ENCODE assay signal across 8 mouse cellular contexts in the genomic region with DNA sequence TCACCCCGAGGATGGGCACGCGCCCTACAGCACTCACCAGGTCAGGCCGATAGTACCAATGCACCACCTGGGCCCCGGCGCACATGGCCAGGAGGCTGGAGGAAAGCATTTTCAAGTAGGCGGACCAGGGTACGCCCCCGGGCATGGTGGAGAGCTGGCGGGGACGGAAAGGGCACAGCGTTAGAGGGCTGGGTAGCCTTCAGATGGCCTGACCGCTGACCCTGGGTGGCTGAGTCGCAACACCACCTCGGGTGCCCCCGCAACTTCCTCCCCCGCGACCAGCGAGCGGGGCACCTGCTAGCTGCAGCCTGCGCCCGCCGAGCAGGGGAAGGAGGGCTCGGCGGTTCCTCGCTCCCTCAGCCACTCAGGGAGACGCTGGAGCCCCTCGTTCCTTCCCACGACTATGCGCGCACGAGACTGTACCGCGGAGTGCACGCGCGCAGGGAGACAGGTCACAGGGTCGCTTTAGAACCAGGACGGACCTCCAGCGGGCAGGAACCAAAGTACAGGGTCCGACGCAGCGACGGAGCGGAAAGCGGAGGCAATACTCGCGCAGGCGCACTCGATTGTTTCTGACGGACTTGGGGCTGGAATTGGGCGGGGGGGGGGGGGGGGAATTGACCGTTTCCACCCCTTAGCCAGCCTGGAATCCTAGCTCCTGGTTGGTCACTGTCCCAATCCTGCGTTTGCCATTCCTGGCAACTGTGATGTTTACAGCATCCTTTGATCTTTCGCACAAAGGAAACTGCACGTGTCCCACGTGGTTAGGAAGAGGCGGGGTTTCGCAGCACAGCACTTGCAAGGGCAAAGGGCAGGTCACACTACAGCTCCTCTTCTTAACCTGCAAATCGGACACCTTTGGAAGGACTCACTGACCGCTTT. TPM values are rescaled to one million over a fixed set of nuclear protein-coding genes. Genes with fewer than 3 reads are reported as not detected.
DNase-seq lines count a peak whose midpoint lies in the region; ATAC-seq and TF ChIP-seq lines count a peak whose summit lies in the region.

Gene 1190007I07Rik (minus strand): TSS at position 558 of the 882 bp plus-strand sequence.

- H3K27me3 ChIP-seq in embryonic facial prominence, embryonic 14.5 days (replicated peaks; ENCODE audit: control insufficient read depth, insufficient read depth, low read length), result no peaks in the 10 kb centered on the region
- no peaks in the 10 kb centered on the region for H3K27me3 ChIP-seq in heart, adult 2 months (ENCODE audit: control insufficient read depth, insufficient read depth, low read length)
- no peaks in the 10 kb centered on the region for H3K27me3 ChIP-seq in limb, embryonic 13.5 days
- no peaks in the 10 kb centered on the region for H3K27me3 ChIP-seq in midbrain, embryonic 16.5 days (ENCODE audit: control insufficient read depth, insufficient read depth, low read depth, low read length)

- no peaks in the 10 kb centered on the region for H3K36me3 ChIP-seq in embryonic facial prominence, embryonic 14.5 days (ENCODE audit: control insufficient read depth, insufficient read depth, low read length)
- no peaks in the 10 kb centered on the region for H3K36me3 ChIP-seq in heart, adult 2 months (ENCODE audit: control insufficient read depth, insufficient read depth, low read length)
- H3K36me3 ChIP-seq in limb, embryonic 13.5 days, result peaks cover 12% of the 10 kb centered on the region
- H3K36me3 ChIP-seq in midbrain, embryonic 16.5 days (ENCODE audit: control insufficient read depth, insufficient read depth, low read length), result no peaks in the 10 kb centered on the region

- DNase-seq in 3T3-L1 (ENCODE audit: low read depth, low spot score), result peak; percentile 84
- peak; percentile 69 to 78 for DNase-seq in adrenal gland, postnatal 4 days (ENCODE audit: low spot score in 2 of 2)
- peak; percentile 95 for DNase-seq in embryonic facial prominence, embryonic 14.5 days (ENCODE audit: low spot score)
- peak; percentile 89 to 90 for DNase-seq in heart, adult 2 months
- DNase-seq in kidney, adult 8-10 months, result peak; percentile 95
- peak; percentile 76 to 90 for DNase-seq in spleen, postnatal 10 days (ENCODE audit: low spot score in 2 of 2)

- TF ChIP-seq POLR2A in heart, adult 2 months (IDR thresholded peaks at IDR 0.05; ENCODE audit: insufficient read depth, low read depth, low read length), result peak; percentile 83

- no peaks in the 10 kb centered on the region for H3K9me3 ChIP-seq in embryonic facial prominence, embryonic 14.5 days (ENCODE audit: control insufficient read depth, low read length)
- H3K9me3 ChIP-seq in limb, embryonic 13.5 days, result no peaks in the 10 kb centered on the region
- no peaks in the 10 kb centered on the region for H3K9me3 ChIP-seq in midbrain, embryonic 16.5 days (replicated peaks; ENCODE audit: control insufficient read depth, low read length, poor library complexity, severe bottlenecking)

- H3K4me1 ChIP-seq in embryonic facial prominence, embryonic 14.5 days (ENCODE audit: control insufficient read depth, insufficient read depth, low read length), result peaks cover 6% of the 10 kb centered on the region
- H3K4me1 ChIP-seq in heart, adult 2 months (ENCODE audit: control insufficient read depth, insufficient read depth, low read length), result no peaks in the 10 kb centered on the region
- H3K4me1 ChIP-seq in limb, embryonic 13.5 days, result peaks cover 4% of the 10 kb centered on the region
- H3K4me1 ChIP-seq in midbrain, embryonic 16.5 days (ENCODE audit: control insufficient read depth, insufficient read depth, low read length), result peaks cover 9% of the 10 kb centered on the region; the same call in 1 of the 2 replicates

- peak within 1 kb of the TSS; percentile 77 for H3K9ac ChIP-seq in embryonic facial prominence, embryonic 14.5 days (ENCODE audit: low read depth, low read length)
- H3K9ac ChIP-seq in heart, adult 2 months (ENCODE audit: low read depth, low read length), result peak within 1 kb of the TSS; percentile 86
- peak within 1 kb of the TSS; percentile 81 for H3K9ac ChIP-seq in limb, embryonic 13.5 days
- H3K9ac ChIP-seq in midbrain, embryonic 16.5 days (ENCODE audit: low read depth, low read length), result peak within 1 kb of the TSS; percentile 84

- whole genome bisulfite sequencing in embryonic facial prominence, embryonic 14.5 days, result under 1% methylated on average over 36 of the region's 61 CpGs
- WGBS in heart, adult 2 months, result under 1% methylated on average over 59 of the region's 61 CpGs
- under 1% methylated on average over 58 of the region's 61 CpGs for WGBS in limb, embryonic 13.5 days
- under 1% methylated on average over 55 of the region's 61 CpGs for WGBS in midbrain, embryonic 16.5 days

- intact Hi-C loops in heart, adult 2 months (cut with DNase I), result no loop called here

- 0 out of 2 replicates have a peak, but pooled peaks have one; percentile 18 for TF ChIP-seq CTCF in heart, adult 2 months (IDR thresholded peaks at IDR 0.05)

- H3K27ac ChIP-seq in embryonic facial prominence, embryonic 14.5 days (replicated peaks; ENCODE audit: low read depth, low read length), result peak within 1 kb of the TSS; percentile 81
- peak within 1 kb of the TSS; percentile 89 for H3K27ac ChIP-seq in heart, adult 2 months
- H3K27ac ChIP-seq in limb, embryonic 13.5 days, result peak within 1 kb of the TSS; percentile 78
- H3K27ac ChIP-seq in midbrain, embryonic 16.5 days (ENCODE audit: low read length), result peak within 1 kb of the TSS; percentile 90

- no peaks in the 10 kb centered on the region for H3K79me2 ChIP-seq in heart, adult 2 months (replicated peaks; ENCODE audit: control insufficient read depth, insufficient read depth, low read length)

- peak; percentile 86 for TF ChIP-seq EP300 in heart, adult 2 months (IDR thresholded peaks at IDR 0.05; ENCODE audit: insufficient read depth, low read depth, low read length)

- peak within 1 kb of the TSS; percentile 67 for H3K4me2 ChIP-seq in embryonic facial prominence, embryonic 14.5 days (ENCODE audit: low read depth, low read length)
- peak within 1 kb of the TSS; percentile 71 for H3K4me2 ChIP-seq in limb, embryonic 13.5 days (replicated peaks)
- H3K4me2 ChIP-seq in midbrain, embryonic 16.5 days (ENCODE audit: low read length), result peak within 1 kb of the TSS; percentile 72

- ATAC-seq in embryonic facial prominence, embryonic 14.5 days (ENCODE audit: low read depth), result peak; percentile 92
- peak; percentile 89 for ATAC-seq in limb, embryonic 13.5 days (ENCODE audit: low FRiP score, low read depth)
- ATAC-seq in midbrain, embryonic 16.5 days, result peak; percentile 92

- peak within 1 kb of the TSS; percentile 69 for H3K4me3 ChIP-seq in embryonic facial prominence, embryonic 14.5 days (ENCODE audit: low read depth, low read length)
- peak within 1 kb of the TSS; percentile 70 for H3K4me3 ChIP-seq in heart, adult 2 months
- H3K4me3 ChIP-seq in limb, embryonic 13.5 days, result peak within 1 kb of the TSS; percentile 63
- peak within 1 kb of the TSS; percentile 68 for H3K4me3 ChIP-seq in midbrain, embryonic 16.5 days (ENCODE audit: low read depth, low read length)

RNA-seq across cellular contexts. Expression of gene 1190007I07Rik, which starts in this region (rescaled TPM):
- total RNA-seq in adrenal gland, postnatal 4 days (2021), result 10 to 100 TPM; 33.5 to 35.8 TPM
- 33.0 and 35.0 TPM in 2 replicates for polyA plus RNA-seq in embryonic facial prominence, embryonic 14.5 days (2014; fragmentation: Nextera tagmentation; extraction: Ambion mirVana)
- 10 to 100 TPM; 22.3 to 29.5 TPM for total RNA-seq in heart, adult 2 months (2021)
- polyA plus RNA-seq in heart, adult 2 months (2012; rRNA removed), result 29.5 and 44.6 TPM in 2 replicates
- polyA plus RNA-seq in limb, embryonic 13.5 days (2015; fragmentation: Nextera tagmentation; extraction: Ambion mirVana), result 33.5 and 40.3 TPM in 2 replicates
- 35.4 and 35.5 TPM in 2 replicates for polyA plus RNA-seq in midbrain, embryonic 16.5 days (2015; fragmentation: Nextera tagmentation; extraction: Ambion mirVana)

Comparison
In these comparisons a context has a peak if more than half of its experiments do, and no peak if none do; other contexts are left out.
1. Peak in every context shown above with its lines: DNase-seq, ATAC-seq, H3K4me3 ChIP-seq and H3K27ac ChIP-seq.